Mouse (Mus musculus): ENCODE measurements around the gene Ppil1. TPM values are rescaled to one million over a fixed set of nuclear protein-coding genes. Genes with fewer than 3 reads are reported as not detected.

The Ppil1 gene
- polyA plus RNA-seq, 1 experiment from 2014 or later: 42.1 TPM

DNA sequence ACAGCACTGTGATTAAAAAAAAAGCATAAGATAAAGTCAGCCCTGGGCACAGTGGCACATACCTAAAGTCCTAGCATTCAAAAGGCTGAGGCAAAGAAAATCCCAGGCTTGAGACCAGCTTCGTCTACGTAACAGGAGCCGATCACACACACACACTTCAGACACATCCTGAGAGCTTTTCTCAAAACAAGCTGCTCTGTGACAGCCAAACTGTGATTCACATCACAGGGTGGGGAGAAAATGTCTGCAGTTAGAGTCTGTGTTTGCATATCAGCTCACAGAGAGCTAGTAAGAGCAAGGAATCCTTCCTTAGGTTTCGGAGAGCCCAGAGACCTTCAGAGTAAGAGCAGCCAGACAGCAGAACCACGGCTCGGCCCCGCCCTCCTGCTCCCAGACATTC is 36.9 kb upstream of the Ppil1 start:
- peaks cover 33% of the 10 kb centered on the region for H3K4me1 ChIP-seq (ENCODE audit: insufficient read depth)
- peaks cover 54% of the 10 kb centered on the region for H3K36me3 ChIP-seq (replicated peaks; ENCODE audit: insufficient read depth, low read length)
- H3K4me3 ChIP-seq (ENCODE audit: low read depth, low read length): no peak overlapping the region
- ATAC-seq (no peak), DNase-seq (no peak)
- H3K4me2 ChIP-seq (ENCODE audit: low read depth, low read length): no peak overlapping the region
- TF ChIP-seq CTCF (IDR thresholded peaks at IDR 0.05; ENCODE audit: low read depth): no peak
- TF ChIP-seq EP300 (IDR thresholded peaks at IDR 0.05; ENCODE audit: low read depth): no peak
- no peaks in the 10 kb centered on the region for H3K27me3 ChIP-seq (ENCODE audit: insufficient read depth, low read length)
- WGBS (ENCODE audit: insufficient replicate concordance): 88% methylated on average over 7 of the region's 7 CpGs
- no peak overlapping the region for H3K27ac ChIP-seq (ENCODE audit: low read depth)
- no peak overlapping the region for H3K9ac ChIP-seq (replicated peaks)
- no peaks in the 10 kb centered on the region for H3K9me3 ChIP-seq (ENCODE audit: low read length)

DNA sequence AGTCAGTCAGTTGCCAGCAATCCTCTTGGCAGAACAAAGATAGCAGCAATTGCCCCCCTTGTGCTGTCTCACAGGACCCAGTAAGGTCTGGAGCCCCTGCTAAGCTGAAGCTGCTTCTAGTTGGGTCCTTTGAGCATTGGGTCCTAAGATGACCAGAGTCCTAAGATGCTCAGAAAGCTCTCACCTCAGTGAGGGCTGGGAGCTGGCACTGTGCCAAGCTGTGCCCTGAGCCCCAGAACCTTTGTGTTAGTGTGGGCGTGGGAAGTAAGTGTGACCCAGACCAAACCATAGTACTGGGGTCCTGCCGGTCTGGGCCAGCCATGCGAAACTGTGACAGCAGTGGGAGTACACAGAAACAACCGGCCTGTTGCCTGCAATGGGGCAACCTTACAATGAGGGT is 35.3 kb upstream of the Ppil1 start:
- TF ChIP-seq CTCF (IDR thresholded peaks at IDR 0.05; ENCODE audit: low read depth): no peak
- TF ChIP-seq EP300 (IDR thresholded peaks at IDR 0.05; ENCODE audit: low read depth): no peak
- no peak overlapping the region for H3K4me2 ChIP-seq (ENCODE audit: low read depth, low read length)
- no peaks in the 10 kb centered on the region for H3K27me3 ChIP-seq (ENCODE audit: insufficient read depth, low read length)
- H3K36me3 ChIP-seq (replicated peaks; ENCODE audit: insufficient read depth, low read length): peaks cover 63% of the 10 kb centered on the region
- ATAC-seq (no peak), DNase-seq (no peak)
- WGBS (ENCODE audit: insufficient replicate concordance): 91% methylated on average over 4 of the region's 4 CpGs
- no peaks in the 10 kb centered on the region for H3K9me3 ChIP-seq (ENCODE audit: low read length)
- H3K9ac ChIP-seq (replicated peaks): no peak overlapping the region
- no peak overlapping the region for H3K27ac ChIP-seq (ENCODE audit: low read depth)
- H3K4me3 ChIP-seq (ENCODE audit: low read depth, low read length): no peak overlapping the region
- peaks cover 25% of the 10 kb centered on the region for H3K4me1 ChIP-seq (ENCODE audit: insufficient read depth)

DNA sequence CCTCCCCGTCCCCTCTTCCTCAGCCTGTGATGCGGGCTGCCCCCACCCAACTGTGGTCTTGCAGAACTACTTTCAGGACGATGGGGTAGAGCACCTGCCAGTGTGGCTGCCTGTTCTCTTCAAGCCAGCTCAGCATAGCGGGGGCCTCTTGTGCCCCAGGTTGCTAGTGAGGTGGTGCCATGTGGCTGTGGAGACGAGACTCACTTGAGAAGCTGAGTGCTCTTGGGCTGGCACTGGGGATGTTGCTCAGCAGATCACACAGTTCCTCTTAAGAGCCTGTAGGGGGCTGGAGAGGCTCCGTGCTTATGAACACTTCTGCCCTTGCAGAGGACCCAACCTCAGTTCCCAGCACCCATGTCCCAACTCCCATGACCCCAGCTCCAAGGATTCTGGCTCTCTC is 33.8 kb upstream of the Ppil1 start:
- H3K4me2 ChIP-seq (ENCODE audit: low read depth, low read length): no peak overlapping the region
- ATAC-seq: no peak
- H3K9me3 ChIP-seq (ENCODE audit: low read length): no peaks in the 10 kb centered on the region
- H3K27ac ChIP-seq (ENCODE audit: low read depth): no peak overlapping the region
- H3K4me1 ChIP-seq (ENCODE audit: insufficient read depth): peaks cover 20% of the 10 kb centered on the region
- H3K9ac ChIP-seq (replicated peaks): no peak overlapping the region
- 73% methylated on average over 6 of the region's 6 CpGs for WGBS (ENCODE audit: insufficient replicate concordance)
- no peak for DNase-seq
- TF ChIP-seq CTCF (IDR thresholded peaks at IDR 0.05; ENCODE audit: low read depth) (0 out of 2 replicates have a peak, but pooled peaks have one; percentile 11), EP300 (IDR thresholded peaks at IDR 0.05; ENCODE audit: low read depth) (no peak)
- no peak overlapping the region for H3K4me3 ChIP-seq (ENCODE audit: low read depth, low read length)
- H3K27me3 ChIP-seq (ENCODE audit: insufficient read depth, low read length): no peaks in the 10 kb centered on the region
- H3K36me3 ChIP-seq (replicated peaks; ENCODE audit: insufficient read depth, low read length): peaks cover 73% of the 10 kb centered on the region

DNA sequence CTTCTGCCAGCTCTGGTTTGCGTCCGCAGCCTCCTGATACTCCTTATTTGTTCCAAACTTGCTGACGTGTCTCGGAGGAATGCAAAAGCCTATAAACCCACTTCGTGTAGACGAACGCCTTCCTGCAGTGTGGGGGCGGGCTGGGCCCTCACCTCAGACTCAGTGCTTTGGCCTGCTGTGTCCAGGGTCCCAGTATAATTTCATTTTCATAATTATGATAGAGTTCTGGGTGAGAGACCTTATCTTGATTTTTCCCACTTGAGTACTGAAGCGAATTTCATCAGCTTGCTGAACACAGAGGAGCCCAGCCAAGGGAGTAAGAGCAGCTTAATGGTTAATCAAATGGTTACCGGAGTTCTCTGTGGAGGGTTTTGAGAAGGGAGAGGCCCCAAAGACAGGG is 33.3 kb upstream of the Ppil1 start:
- ATAC-seq (no peak), DNase-seq (no peak)
- Histone ChIP-seq H3K9me3 (ENCODE audit: low read length) (no peaks in the 10 kb centered on the region), H3K27ac (ENCODE audit: low read depth) (no peak overlapping the region), H3K4me2 (ENCODE audit: low read depth, low read length) (no peak overlapping the region), H3K9ac (replicated peaks) (no peak overlapping the region), H3K27me3 (ENCODE audit: insufficient read depth, low read length) (no peaks in the 10 kb centered on the region), H3K4me1 (ENCODE audit: insufficient read depth) (peaks cover 17% of the 10 kb centered on the region), H3K36me3 (replicated peaks; ENCODE audit: insufficient read depth, low read length) (peaks cover 73% of the 10 kb centered on the region), H3K4me3 (ENCODE audit: low read depth, low read length) (no peak overlapping the region)
- TF ChIP-seq EP300 (IDR thresholded peaks at IDR 0.05; ENCODE audit: low read depth): no peak
- no peak for TF ChIP-seq CTCF (IDR thresholded peaks at IDR 0.05; ENCODE audit: low read depth)
- 76% methylated on average over 10 of the region's 10 CpGs for WGBS (ENCODE audit: insufficient replicate concordance)

DNA sequence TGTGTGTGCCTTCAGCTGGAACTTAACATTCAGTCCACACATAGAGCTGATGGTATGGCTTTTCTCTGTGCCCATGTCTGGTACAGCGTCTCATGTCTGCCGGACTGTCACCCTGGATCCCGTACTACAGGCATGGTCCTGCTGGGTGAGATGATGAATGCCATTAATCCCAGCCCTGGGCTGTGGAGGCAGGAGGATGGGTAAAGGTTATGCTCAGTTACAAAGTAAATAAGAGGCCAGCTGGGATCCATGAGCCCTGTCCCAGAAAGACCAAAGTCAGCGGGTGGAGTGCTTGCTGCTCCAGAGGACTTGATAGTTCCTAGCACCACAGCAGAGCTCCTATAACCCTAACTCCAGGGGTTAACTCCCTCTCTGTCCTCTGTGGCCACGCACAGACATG is 31.8 kb upstream of the Ppil1 start:
- H3K4me2 ChIP-seq (ENCODE audit: low read depth, low read length): no peak overlapping the region
- H3K27ac ChIP-seq (ENCODE audit: low read depth): peak overlapping the region; percentile 18; the same call in 1 of the 2 replicates
- no peak for TF ChIP-seq CTCF (IDR thresholded peaks at IDR 0.05; ENCODE audit: low read depth)
- TF ChIP-seq EP300 (IDR thresholded peaks at IDR 0.05; ENCODE audit: low read depth): no peak

DNA sequence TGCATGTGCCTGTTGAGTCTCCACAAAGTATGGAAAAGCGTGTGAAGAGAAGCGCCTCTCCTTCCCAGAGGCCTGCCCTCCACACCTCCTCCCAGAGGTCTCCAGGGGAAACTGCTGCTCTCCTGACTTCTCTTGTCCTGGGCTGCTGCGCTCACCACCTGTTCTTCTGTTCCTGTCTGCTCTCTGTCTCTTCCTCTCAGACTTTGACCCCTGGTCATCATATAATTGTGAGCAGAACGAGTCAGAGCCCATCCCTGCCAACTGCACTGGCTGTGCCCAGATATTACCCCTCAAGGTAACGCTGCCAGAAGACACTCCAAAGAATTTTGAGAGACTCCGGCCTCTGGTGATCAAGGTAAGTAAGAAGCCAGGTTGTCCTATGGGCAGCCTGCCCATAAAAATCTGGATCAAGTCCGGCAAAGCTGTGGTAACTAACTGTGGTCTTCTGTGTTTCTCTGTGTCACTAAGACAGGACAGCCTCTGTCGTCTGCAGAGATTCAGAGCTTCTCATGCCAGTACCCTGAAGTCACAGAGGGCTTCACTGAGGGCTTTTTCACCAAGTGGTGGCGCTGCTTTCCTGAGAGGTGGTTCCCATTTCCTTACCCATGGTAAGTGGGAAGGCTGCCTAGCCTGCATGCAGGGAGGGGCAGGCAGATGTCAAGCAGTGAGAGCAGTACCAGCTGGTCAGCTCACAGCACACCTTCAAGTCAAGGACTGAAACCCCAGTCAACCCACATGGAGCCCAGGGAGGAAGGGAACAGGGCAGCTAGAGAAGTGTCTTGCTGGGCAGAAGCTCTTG is 30.0 kb upstream of the Ppil1 start:
- TF ChIP-seq EP300 (IDR thresholded peaks at IDR 0.05; ENCODE audit: low read depth): no peak
- TF ChIP-seq CTCF (IDR thresholded peaks at IDR 0.05; ENCODE audit: low read depth): peak; percentile 30; the same call in 1 of the 2 replicates
- no peak for DNase-seq
- no peak overlapping the region for H3K27ac ChIP-seq (ENCODE audit: low read depth)
- no peaks in the 10 kb centered on the region for H3K27me3 ChIP-seq (ENCODE audit: insufficient read depth, low read length)
- no peak for ATAC-seq
- H3K4me2 ChIP-seq (ENCODE audit: low read depth, low read length): no peak overlapping the region
- H3K4me3 ChIP-seq (ENCODE audit: low read depth, low read length): no peak overlapping the region
- H3K36me3 ChIP-seq (replicated peaks; ENCODE audit: insufficient read depth, low read length): peaks cover 64% of the 10 kb centered on the region
- peaks cover 15% of the 10 kb centered on the region for H3K4me1 ChIP-seq (ENCODE audit: insufficient read depth)
- H3K9me3 ChIP-seq (ENCODE audit: low read length): no peaks in the 10 kb centered on the region
- no peak overlapping the region for H3K9ac ChIP-seq (replicated peaks)
- 81% methylated on average over 9 of the region's 9 CpGs for WGBS (ENCODE audit: insufficient replicate concordance)

More for the DNA sequence above, 31.8 kb upstream of the Ppil1 start:
- Histone ChIP-seq H3K9ac (replicated peaks) (no peak overlapping the region), H3K36me3 (replicated peaks; ENCODE audit: insufficient read depth, low read length) (peaks cover 70% of the 10 kb centered on the region), H3K27me3 (ENCODE audit: insufficient read depth, low read length) (no peaks in the 10 kb centered on the region), H3K9me3 (ENCODE audit: low read length) (no peaks in the 10 kb centered on the region), H3K4me3 (ENCODE audit: low read depth, low read length) (no peak overlapping the region), H3K4me1 (ENCODE audit: insufficient read depth) (peaks cover 15% of the 10 kb centered on the region)
- 64% methylated on average over 5 of the region's 5 CpGs for WGBS (ENCODE audit: insufficient replicate concordance)
- DNase-seq (no peak), ATAC-seq (peak; percentile 43; the same call in 1 of the 2 replicates)

Measured in liver, postnatal 0 days (tissue).